Mouse (Mus musculus) spleen, adult 12 weeks (tissue): ENCODE data around the gene Klra17.
"Not testable (repeated sequence)": the region's sequence is repeated elsewhere in the genome, so short reads cannot be mapped to it uniquely, and the experiment has no call there.

ENCODE experiments used
- DNase-seq: peaks from one replicate; pipeline ENCODE4 v3.0.0; 2022; ENCODE audit warnings: low spot score

Gene Klra17

GRCm38 (mm10) chr6:129876549-129876948 lies at the start of gene Klra17:
Gene Klra17 (minus strand): TSS chr6:129876672.
- DNase-seq = no peak

- not testable (repeated sequence) for DNase-seq
These were observed 41.0 kb upstream of the Klra17 start, which contains the start of gene Klra5 for GRCm38 (mm10) chr6:129917476-129917946. Gene Klra5 (minus strand): TSS chr6:129917650.

GRCm38 (mm10) chr6:129916996-129917395 lies 40.5 kb upstream of the Klra17 start:
- no peak for DNase-seq

- no peak for DNase-seq
These were observed 6.1 kb upstream of the Klra17 start for GRCm38 (mm10) chr6:129882525-129882924.

- not testable (repeated sequence) for DNase-seq
These were observed 14.1 kb downstream of the Klra17 start, which contains the start of gene Gm17631 for GRCm38 (mm10) chr6:129862349-129862748. Gene Gm17631 (plus strand): TSS chr6:129862649.

- DNase-seq = no peak
These were observed 50.9 kb downstream of the Klra17 start for GRCm38 (mm10) chr6:129825559-129825958.

GRCm38 (mm10) chr6:129824004-129824403 lies 52.5 kb downstream of the Klra17 start:
- no peak for DNase-seq

- DNase-seq = no peak
These were observed 58.7 kb downstream of the Klra17 start for GRCm38 (mm10) chr6:129817731-129818130.

- DNase-seq = not testable (repeated sequence)
These were observed 92.3 kb downstream of the Klra17 start, which contains the start of gene Gm156 for GRCm38 (mm10) chr6:129784170-129784569. Gene Gm156 (minus strand): TSS chr6:129784270.
